Mouse (Mus musculus): ENCODE measurements around the gene Atp5j.

DNA sequence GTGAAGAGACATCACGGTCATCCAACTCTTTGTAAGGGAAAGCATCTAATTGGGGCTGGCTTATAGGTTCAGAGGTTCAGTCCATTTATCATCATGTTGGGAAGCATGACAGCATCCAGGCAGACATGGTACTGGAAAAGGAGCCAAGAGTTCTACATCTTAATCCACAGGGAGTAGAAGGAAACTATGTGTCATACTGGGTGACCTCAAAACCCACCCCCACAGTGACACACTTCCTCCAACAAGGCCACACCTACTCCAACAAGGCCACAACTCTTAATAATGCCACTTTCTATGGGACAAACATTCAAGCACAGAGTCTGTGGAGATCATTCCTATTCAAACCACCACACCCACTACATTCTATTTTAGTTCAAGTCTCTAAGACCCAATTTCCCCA, 25.2 kb downstream of the Atp5j start:
- TF ChIP-seq GATA1 (IDR thresholded peaks at IDR 0.05; ENCODE audit: borderline replicate concordance, low read length), result no peak
- TF ChIP-seq CTCF (IDR thresholded peaks at IDR 0.05; ENCODE audit: low read depth, low read length), result no peak
- no peak for TF ChIP-seq TAL1 (conservative IDR thresholded peaks at IDR 0.05; ENCODE audit: low read depth, low read length)
- TF ChIP-seq POLR2AphosphoS5 (IDR thresholded peaks at IDR 0.05; ENCODE audit: insufficient replicate concordance, low read depth, low read length), result no peak
- no peak for TF ChIP-seq GATA2 (IDR thresholded peaks at IDR 0.05; ENCODE audit: borderline replicate concordance, low read depth, low read length)
